Mouse (Mus musculus) spleen, adult 2 months (tissue): ENCODE data around the gene Ccdc33.

Experiments
- CTCF ChIP-seq: fragments of 200-500 bp; IDR thresholded peaks from 2 replicates; pipeline ENCODE4 v1.5.1; 2011; ENCODE audit warnings: mild to moderate bottlenecking, inconsistent platforms; ENCODE audit not compliant: insufficient read depth, insufficient read length, insufficient replicate concordance; ENCODE audit errors: extremely low read depth
- POLR2A ChIP-seq: fragments of 200-500 bp; IDR thresholded peaks from 2 replicates; pipeline ENCODE4 v1.6.1; 2011; ENCODE audit warnings: low read depth, low read length, inconsistent platforms

- TF ChIP-seq CTCF (no peak), POLR2A (no peak)
These were observed 81.7 kb downstream of the Ccdc33 start for GRCm38 (mm10) chr9:58036961-58037360.
